Mouse (Mus musculus) embryonic facial prominence, embryonic 13.5 days (tissue): ENCODE measurements at regions not wholly inside any gene's neighbourhood (a gene's known extent, or its start where the extent isn't known, plus 50 kb on each side); places are given as distances from the start of the nearest gene placed in this dataset.

ENCODE experiments used
- ATAC-seq: fragments of 200-750 bp; cut with Nextera tagmentation; 2 replicates; pipeline ENCODE4 v1.8.0; 2017; ENCODE audit warnings: low read depth; ENCODE audit not compliant: insufficient number of reproducible peaks, insufficient read depth, low FRiP score, low TSS enrichment
- H3K27ac ChIP-seq: fragments of 300-500 bp; sonication (generic); 2 replicates; pipeline ENCODE4 v1.5.1; 2015; ENCODE audit warnings: moderate library complexity, mild to moderate bottlenecking, inconsistent platforms
- H3K27me3 ChIP-seq: fragments of 300-500 bp; sonication (generic); 2 replicates; pipeline ENCODE4 v1.6.1; 2015; ENCODE audit warnings: mild to moderate bottlenecking, inconsistent platforms
- H3K36me3 ChIP-seq: fragments of 300-500 bp; sonication (generic); 2 replicates; pipeline ENCODE4 v1.6.1; 2015; ENCODE audit warnings: mild to moderate bottlenecking, inconsistent platforms
- H3K4me1 ChIP-seq: fragments of 300-500 bp; sonication (generic); 2 replicates; pipeline ENCODE4 v1.6.1; 2015; ENCODE audit warnings: inconsistent platforms
- H3K4me2 ChIP-seq: fragments of 300-500 bp; sonication (generic); 2 replicates; pipeline ENCODE4 v1.6.1; 2015; ENCODE audit warnings: moderate library complexity, mild to moderate bottlenecking, inconsistent platforms
- H3K4me3 ChIP-seq: fragments of 300-500 bp; sonication (generic); 2 replicates; pipeline ENCODE4 v1.5.1; 2015; ENCODE audit warnings: mild to moderate bottlenecking, inconsistent platforms
- H3K9ac ChIP-seq: fragments of 300-500 bp; sonication (generic); 2 replicates; pipeline ENCODE4 v1.6.1; 2015; ENCODE audit warnings: mild to moderate bottlenecking, inconsistent platforms
- H3K9me3 ChIP-seq: fragments of 300-500 bp; sonication (generic); 2 replicates; pipeline ENCODE4 v1.6.1; 2016; ENCODE audit warnings: inconsistent platforms
- WGBS: fragments of 180-500 bp; shearing (Covaris S2); methylation state at CpG from one replicate; pipeline ENCODE4 v1.1.7; 2015; ENCODE audit warnings: mixed read lengths; 5-methylcytosine and 5-hydroxymethylcytosine counted together

DNA sequence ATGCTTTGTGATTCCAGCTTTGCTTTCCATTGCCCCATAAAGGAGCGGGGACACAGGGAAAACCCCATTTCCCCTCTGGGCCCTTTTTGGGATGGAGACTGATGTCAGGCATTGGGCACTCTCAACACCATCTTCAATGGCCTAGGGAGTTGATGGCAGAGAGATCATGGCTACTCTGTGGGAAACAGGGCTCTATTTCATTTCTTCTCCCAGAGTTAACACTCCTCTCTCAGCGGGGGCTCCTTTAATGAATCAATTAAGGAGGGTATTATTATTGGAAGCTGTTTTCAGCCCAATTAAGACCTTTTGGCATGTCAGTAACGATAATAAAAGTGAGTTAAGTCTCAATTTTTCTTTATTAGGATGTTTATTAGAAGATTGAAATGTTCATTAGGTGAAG, 250.4 kb downstream of the Sec16b start:
- WGBS, result 83% methylated on average over 3 of the region's 3 CpGs
- Histone ChIP-seq H3K27ac (no peak overlapping the region), H3K4me1 (no peaks in the 10 kb centered on the region), H3K9me3 (no peaks in the 10 kb centered on the region), H3K36me3 (no peaks in the 10 kb centered on the region), H3K4me2 (no peak overlapping the region), H3K4me3 (no peak overlapping the region), H3K27me3 (no peaks in the 10 kb centered on the region), H3K9ac (no peak overlapping the region)
- no peak for ATAC-seq

DNA sequence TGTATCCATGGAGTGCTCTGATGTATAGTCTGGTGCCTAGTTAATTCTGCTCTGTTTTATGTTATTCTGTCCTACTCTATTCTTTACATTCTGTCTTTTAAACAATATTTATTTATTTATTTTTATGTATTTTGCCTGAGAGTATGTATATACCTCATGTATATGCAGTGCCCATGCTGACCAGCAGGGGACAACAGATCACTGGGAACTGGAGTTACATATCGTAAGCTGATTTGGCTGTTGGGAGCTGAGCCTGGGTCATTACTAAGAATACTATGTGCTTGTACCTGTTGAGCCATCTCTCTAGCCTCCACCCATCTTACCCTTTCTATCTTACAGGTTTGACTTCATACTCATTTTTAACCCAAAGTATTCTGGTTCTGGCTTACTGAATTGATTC, 251.8 kb downstream of the Sec16b start:
- Histone ChIP-seq H3K4me1 (no peaks in the 10 kb centered on the region), H3K36me3 (no peaks in the 10 kb centered on the region), H3K27me3 (no peaks in the 10 kb centered on the region), H3K27ac (no peak overlapping the region), H3K4me3 (no peak overlapping the region), H3K9me3 (no peaks in the 10 kb centered on the region), H3K4me2 (no peak overlapping the region), H3K9ac (no peak overlapping the region)
- no peak for ATAC-seq
- 82% methylated on average over 1 of the region's 1 CpGs for WGBS

DNA sequence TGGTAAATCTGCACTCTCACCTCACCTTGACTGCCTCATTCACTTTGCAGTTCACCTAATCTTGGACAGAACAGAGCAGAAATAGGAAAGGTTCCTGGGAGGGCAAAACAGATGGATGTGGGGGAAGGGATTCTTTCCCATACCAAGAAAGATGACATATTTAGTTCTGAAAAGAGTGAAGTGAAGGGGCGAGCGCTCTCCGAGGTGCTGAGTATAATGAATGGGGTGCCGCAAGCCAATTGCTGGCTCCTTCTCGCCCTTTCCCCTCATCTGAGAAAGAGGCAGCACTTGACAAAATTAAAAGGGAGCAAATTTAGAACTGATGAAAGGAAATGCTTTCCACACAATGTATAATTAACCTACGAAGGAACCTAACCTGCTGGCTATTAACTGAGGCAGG, 261.7 kb downstream of the Sec16b start:
- no peak overlapping the region for H3K4me3 ChIP-seq
- H3K27me3 ChIP-seq, result no peaks in the 10 kb centered on the region
- ATAC-seq, result no peak
- H3K36me3 ChIP-seq, result no peaks in the 10 kb centered on the region
- WGBS, result 33% methylated on average over 6 of the region's 6 CpGs
- no peaks in the 10 kb centered on the region for H3K9me3 ChIP-seq
- H3K4me2 ChIP-seq, result no peak overlapping the region
- H3K27ac ChIP-seq, result no peak overlapping the region
- no peak overlapping the region for H3K9ac ChIP-seq
- no peaks in the 10 kb centered on the region for H3K4me1 ChIP-seq

DNA sequence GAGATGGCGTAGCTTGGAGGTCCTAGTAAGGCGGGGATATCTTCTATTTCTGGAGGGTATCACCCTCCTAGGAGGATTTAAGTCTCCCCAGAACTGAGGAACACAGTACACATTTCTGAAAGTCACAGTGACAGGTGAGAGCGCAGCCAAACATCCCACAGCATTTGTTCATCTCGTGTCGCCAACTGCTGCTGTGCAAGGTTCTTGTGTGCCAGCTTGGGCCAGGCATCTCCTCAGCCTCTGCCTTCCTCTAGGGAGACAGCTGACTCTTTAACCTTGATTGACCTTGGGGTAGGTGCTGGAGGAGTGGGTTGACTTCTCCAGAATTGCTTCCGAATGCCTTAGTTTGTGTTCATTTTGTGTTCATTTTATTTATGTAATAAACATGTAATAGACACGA, 291.2 kb downstream of the Sec16b start:
- H3K4me1 ChIP-seq, result no peaks in the 10 kb centered on the region; the same call in 1 of the 2 replicates
- H3K4me2 ChIP-seq, result no peak overlapping the region
- ATAC-seq, result no peak
- H3K9me3 ChIP-seq, result no peaks in the 10 kb centered on the region
- no peak overlapping the region for H3K27ac ChIP-seq
- no peak overlapping the region for H3K9ac ChIP-seq
- no peaks in the 10 kb centered on the region for H3K27me3 ChIP-seq
- 88% methylated on average over 7 of the region's 7 CpGs for WGBS
- no peak overlapping the region for H3K4me3 ChIP-seq
- H3K36me3 ChIP-seq, result no peaks in the 10 kb centered on the region

DNA sequence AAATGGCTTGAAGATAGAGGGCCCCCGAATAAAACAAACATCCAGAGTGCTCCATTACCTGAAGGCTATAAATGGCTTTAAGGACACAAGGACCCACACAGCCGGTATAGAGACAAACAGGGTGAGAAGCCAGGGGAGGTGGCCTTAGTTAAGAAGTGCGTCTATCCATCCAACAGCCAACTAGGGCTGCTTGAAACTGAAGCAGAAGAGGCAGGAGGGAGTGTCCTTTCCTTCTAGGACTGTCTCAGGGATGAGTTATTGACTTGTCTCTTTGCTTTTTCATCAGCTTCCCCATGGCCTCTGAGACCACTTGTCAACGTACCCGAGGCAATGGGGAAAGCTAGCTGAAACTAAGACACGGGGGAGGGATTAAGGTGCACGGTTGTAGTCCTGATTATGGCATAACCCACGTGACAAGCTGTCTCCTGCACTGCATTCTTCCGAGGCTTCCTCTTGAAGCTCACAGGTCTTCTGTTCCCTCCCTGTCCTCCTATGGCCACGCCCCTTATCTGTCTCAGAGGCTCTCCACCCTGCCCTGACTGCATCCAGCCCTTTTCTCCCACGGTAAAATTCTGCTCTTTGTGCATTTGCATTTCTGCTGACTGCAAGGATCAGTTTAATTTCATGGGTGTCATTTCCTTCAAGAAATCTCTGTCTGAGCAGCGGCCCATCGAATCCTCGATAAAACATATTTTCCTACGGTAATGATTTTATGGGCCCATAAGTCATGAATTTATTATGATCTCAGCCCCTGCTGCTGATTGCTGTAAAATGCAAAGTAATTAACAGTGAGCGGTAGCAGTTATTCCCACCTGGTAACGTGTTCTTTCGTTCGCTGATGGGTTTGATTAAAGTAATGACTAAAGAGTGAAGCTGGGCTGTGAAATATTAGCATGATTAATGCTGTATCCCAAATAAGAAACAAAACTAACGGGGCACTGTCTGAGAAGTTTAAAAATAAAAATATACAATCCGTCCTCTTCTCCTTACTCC, 292.3 kb downstream of the Sec16b start:
- H3K36me3 ChIP-seq, result no peaks in the 10 kb centered on the region
- 62% methylated on average over 21 of the region's 21 CpGs for WGBS
- H3K9ac ChIP-seq, result no peak overlapping the region
- no peak overlapping the region for H3K4me2 ChIP-seq
- no peak overlapping the region for H3K27ac ChIP-seq
- no peaks in the 10 kb centered on the region for H3K27me3 ChIP-seq
- no peaks in the 10 kb centered on the region; the same call in 1 of the 2 replicates for H3K4me1 ChIP-seq
- no peak overlapping the region for H3K4me3 ChIP-seq
- ATAC-seq, result no peak
- no peaks in the 10 kb centered on the region for H3K9me3 ChIP-seq

DNA sequence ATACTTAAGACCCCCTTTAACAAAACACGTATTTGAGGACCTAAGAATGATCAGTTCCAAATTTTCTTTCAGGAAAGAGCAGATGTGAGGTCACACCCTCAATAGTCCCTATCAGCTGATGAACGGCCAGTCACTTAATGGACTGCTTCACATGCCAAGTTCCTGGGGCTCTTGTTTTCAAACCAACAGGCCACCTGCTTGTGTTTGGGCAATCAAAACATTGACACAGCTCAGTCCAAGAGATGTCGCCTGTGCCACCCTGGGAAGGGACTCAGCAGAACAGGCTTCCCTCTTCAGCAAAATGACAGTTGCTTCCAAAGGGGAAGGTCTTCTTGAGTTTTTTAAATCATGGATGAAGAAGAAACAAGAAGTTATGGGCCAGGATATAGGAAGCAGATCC, 294.6 kb downstream of the Sec16b start:
- H3K9me3 ChIP-seq, result no peaks in the 10 kb centered on the region
- 84% methylated on average over 3 of the region's 3 CpGs for WGBS
- H3K9ac ChIP-seq, result no peak overlapping the region
- H3K4me1 ChIP-seq, result no peaks in the 10 kb centered on the region; the same call in 1 of the 2 replicates
- H3K4me2 ChIP-seq, result no peak overlapping the region
- ATAC-seq, result no peak
- H3K27me3 ChIP-seq, result no peaks in the 10 kb centered on the region
- H3K4me3 ChIP-seq, result no peak overlapping the region
- H3K27ac ChIP-seq, result no peak overlapping the region
- H3K36me3 ChIP-seq, result no peaks in the 10 kb centered on the region

DNA sequence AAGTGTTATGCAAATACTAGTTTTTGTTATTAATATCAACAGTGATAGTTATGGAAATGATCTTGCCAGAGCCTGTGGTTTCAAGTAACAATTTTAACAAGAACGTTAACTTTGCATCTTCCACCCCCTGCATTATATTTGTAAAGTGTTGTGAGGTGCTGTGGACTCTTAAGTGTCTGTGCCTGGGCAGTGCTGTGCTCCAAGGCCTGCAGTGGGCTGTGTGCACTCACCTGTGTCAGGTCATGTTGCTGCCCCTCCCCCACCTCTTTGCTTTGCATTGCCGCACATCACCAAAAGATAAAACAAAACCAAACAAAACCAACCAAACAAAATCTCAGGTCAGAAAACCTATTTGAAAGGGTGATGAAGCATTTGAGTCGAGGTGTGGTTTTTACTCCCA, 297.7 kb downstream of the Sec16b start:
- H3K9ac ChIP-seq, result no peak overlapping the region
- H3K36me3 ChIP-seq, result no peaks in the 10 kb centered on the region
- H3K9me3 ChIP-seq, result no peaks in the 10 kb centered on the region
- no peaks in the 10 kb centered on the region for H3K27me3 ChIP-seq
- 68% methylated on average over 3 of the region's 3 CpGs for WGBS
- H3K4me2 ChIP-seq, result no peak overlapping the region
- H3K4me1 ChIP-seq, result no peaks in the 10 kb centered on the region; the same call in 1 of the 2 replicates
- H3K27ac ChIP-seq, result no peak overlapping the region
- H3K4me3 ChIP-seq, result no peak overlapping the region
- no peak for ATAC-seq

DNA sequence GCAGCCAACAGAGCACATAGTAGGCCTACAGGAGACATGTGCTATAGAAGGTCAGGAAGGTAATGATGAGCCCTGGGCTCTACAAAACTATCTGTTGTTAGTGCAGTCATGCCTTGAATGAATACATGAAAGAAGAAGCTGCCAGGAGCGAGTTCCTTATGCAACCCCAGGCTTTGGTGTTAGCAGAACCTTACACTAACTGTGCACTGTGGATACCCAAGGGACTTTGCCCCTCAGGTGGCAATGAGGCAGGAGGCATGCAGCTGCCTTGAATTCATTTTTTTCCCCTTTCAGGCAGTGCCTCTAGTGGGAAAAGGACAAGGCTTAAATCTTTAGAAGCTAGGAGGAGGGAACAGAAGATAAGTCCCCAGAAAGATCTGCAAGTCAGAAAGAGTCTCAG, 299.8 kb downstream of the Sec16b start:
- H3K27me3 ChIP-seq, result no peaks in the 10 kb centered on the region
- peaks cover 6% of the 10 kb centered on the region; the same call in 1 of the 2 replicates for H3K4me1 ChIP-seq
- no peak overlapping the region for H3K27ac ChIP-seq
- H3K4me2 ChIP-seq, result no peak overlapping the region
- 80% methylated on average over 1 of the region's 1 CpGs for whole genome bisulfite sequencing
- ATAC-seq, result no peak
- H3K4me3 ChIP-seq, result no peak overlapping the region
- no peaks in the 10 kb centered on the region for H3K36me3 ChIP-seq
- no peaks in the 10 kb centered on the region for H3K9me3 ChIP-seq
- H3K9ac ChIP-seq, result no peak overlapping the region

DNA sequence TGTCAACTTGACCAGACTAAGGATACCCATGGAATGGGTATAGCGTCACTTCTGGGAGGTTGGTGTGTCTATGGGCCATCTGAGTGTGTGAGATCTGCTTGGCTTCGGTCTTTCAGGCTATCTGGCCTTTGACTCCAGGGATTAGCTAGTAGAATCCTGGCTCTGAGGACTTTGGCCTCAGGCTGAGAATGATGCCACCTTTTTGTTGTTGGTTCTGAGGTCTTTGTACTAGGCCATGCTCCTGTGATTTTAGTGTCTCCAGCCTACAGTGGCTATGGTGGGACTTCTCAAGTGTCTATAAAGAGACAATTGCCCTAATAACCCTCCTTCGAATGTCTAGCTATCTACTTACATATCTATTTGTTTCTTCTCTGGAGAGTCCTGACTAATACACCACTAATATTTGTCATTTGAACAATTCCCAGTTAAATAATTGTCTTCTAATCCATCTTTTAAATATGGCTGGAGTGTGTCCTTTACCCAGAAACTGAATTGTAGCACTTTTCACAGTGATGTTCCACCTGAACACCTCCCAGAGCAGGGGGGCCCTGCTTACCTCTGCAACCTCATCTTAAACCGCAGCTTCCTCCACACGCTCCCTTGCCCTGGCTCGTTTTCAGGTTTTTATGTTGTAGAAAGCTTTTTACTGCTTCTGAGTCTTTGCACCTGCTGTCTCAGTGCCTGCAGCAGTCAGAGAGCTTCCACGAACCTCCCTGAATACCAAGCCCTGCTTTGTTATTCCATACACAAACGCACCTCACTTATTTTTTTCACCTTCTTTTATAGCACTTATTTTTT, 303.3 kb downstream of the Sec16b start:
- 0 out of 2 replicates have a peak, but pooled peaks cover 6% of the 10 kb centered on the region for H3K4me1 ChIP-seq
- ATAC-seq, result no peak
- H3K9me3 ChIP-seq, result no peaks in the 10 kb centered on the region
- no peaks in the 10 kb centered on the region for H3K36me3 ChIP-seq
- no peaks in the 10 kb centered on the region for H3K27me3 ChIP-seq
- no peak overlapping the region for H3K27ac ChIP-seq
- WGBS, result 75% methylated on average over 8 of the region's 8 CpGs
- no peak overlapping the region for H3K4me3 ChIP-seq
- no peak overlapping the region for H3K9ac ChIP-seq
- H3K4me2 ChIP-seq, result no peak overlapping the region

DNA sequence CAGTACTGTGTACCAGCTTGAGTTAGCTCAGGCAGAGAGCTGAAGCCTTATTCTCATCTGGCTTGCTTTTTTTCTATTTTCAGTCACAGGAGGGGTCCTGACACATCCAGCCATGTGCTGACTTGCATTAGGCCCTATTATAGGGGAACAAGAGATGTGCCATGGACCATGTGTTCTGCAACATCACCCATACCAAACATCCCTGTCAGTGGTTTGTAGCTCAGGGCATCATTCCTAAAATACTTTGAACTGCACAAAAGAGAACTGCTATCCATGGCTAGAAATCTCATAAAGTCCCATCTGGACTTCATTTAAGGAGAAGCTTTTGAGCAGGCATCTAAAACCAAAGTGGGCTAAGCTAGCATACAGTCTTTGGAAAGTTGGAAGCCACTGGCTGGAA, 304.1 kb downstream of the Sec16b start:
- no peak for ATAC-seq
- Histone ChIP-seq H3K27me3 (no peaks in the 10 kb centered on the region), H3K9me3 (no peaks in the 10 kb centered on the region), H3K4me2 (no peak overlapping the region), H3K4me3 (no peak overlapping the region), H3K9ac (no peak overlapping the region), H3K4me1 (0 out of 2 replicates have a peak, but pooled peaks cover 6% of the 10 kb centered on the region), H3K27ac (no peak overlapping the region), H3K36me3 (no peaks in the 10 kb centered on the region)

DNA sequence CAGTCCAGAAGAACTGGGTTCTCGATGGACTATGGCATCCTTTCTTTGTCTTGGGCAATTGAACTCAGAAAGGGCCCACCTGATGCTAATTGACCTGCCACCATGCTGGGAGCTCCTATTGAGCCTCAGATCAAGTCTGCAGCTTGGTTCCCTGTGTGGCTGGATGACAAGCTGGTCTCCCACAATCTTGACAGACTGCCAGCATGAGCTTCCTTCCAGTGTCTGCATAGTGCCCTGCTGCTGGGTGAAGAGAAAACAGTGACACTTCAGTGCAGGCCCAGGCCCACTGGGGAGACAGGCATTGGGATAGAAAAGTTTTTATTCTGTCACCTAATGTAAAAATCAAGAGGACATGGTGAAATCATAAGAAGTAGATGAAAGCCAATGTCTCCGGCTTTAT, 321.4 kb downstream of the Sec16b start:
- H3K27me3 ChIP-seq, result no peaks in the 10 kb centered on the region
- no peak overlapping the region for H3K9ac ChIP-seq
- 41% methylated on average over 2 of the region's 2 CpGs for WGBS
- H3K27ac ChIP-seq, result no peak overlapping the region
- H3K4me2 ChIP-seq, result no peak overlapping the region
- no peak overlapping the region for H3K4me3 ChIP-seq
- H3K4me1 ChIP-seq, result no peaks in the 10 kb centered on the region
- no peaks in the 10 kb centered on the region for H3K36me3 ChIP-seq
- ATAC-seq, result no peak
- no peaks in the 10 kb centered on the region for H3K9me3 ChIP-seq

DNA sequence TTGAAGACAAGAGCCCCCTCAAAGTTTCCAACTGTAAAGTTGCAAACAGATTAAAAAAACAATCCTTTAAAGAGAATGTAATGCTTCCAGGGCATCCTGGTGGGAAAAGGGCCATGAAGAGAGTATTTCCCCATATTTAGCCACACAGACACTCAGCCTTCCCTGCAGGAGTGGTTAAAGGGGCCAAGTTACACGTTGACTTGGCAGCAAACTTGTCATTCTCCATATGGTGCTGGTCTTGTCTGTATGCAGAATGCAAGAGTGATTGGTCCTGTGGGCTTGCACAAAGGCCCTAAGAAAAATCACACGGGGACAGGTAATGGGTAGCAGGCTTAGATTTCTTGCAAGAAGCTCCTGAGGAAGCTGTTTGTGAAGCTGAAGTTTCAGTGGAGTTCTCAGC, 325.0 kb downstream of the Sec16b start:
- H3K4me1 ChIP-seq, result no peaks in the 10 kb centered on the region
- ATAC-seq, result no peak
- H3K27ac ChIP-seq, result no peak overlapping the region
- H3K36me3 ChIP-seq, result no peaks in the 10 kb centered on the region
- no peak overlapping the region for H3K9ac ChIP-seq
- 0 out of 2 replicates have a peak, but pooled peaks cover 1% of the 10 kb centered on the region for H3K9me3 ChIP-seq
- 39% methylated on average over 2 of the region's 2 CpGs for WGBS
- H3K4me3 ChIP-seq, result no peak overlapping the region
- H3K4me2 ChIP-seq, result no peak overlapping the region
- no peaks in the 10 kb centered on the region for H3K27me3 ChIP-seq
